Mouse (Mus musculus): Measurements from ENCODE around the gene Krtap19-5. TPM values are rescaled to one million over a fixed set of nuclear protein-coding genes. Genes with fewer than 3 reads are reported as not detected.

Gene Krtap19-5
- polyA plus RNA-seq, 1 experiment from 2014 or later, result not detected

GRCm38 (mm10) chr16:88847363-88847762 is 48.9 kb downstream of the Krtap19-5 start:
- Histone ChIP-seq H3K36me3 (no peaks in the 10 kb centered on the region), H3K4me2 (no peak overlapping the region), H3K27ac (no peak overlapping the region), H3K9ac (no peak overlapping the region), H3K27me3 (no peaks in the 10 kb centered on the region), H3K9me3 (no peaks in the 10 kb centered on the region), H3K4me3 (no peak overlapping the region), H3K4me1 (no peaks in the 10 kb centered on the region)
- no peak for ATAC-seq (ENCODE audit: insufficient number of reproducible peaks, insufficient read depth, low FRiP score, low TSS enrichment, low read depth)
- WGBS, result 94% methylated on average over 1 of the region's 1 CpGs

Other genes with a start within 250 kb of the Krtap19-5 start
- not detected in 2 replicates for gene Krtap26-1, start 248.7 kb downstream of the Krtap19-5 start, polyA plus RNA-seq (2015; fragmentation: Nextera tagmentation; extraction: Ambion mirVana)
- gene Krtap27-1, start 224.8 kb downstream of the Krtap19-5 start, polyA plus RNA-seq (2015; fragmentation: Nextera tagmentation; extraction: Ambion mirVana), result not detected in 2 replicates
- gene 2310061N02Rik, start 188.5 kb downstream of the Krtap19-5 start, polyA plus RNA-seq (2015; fragmentation: Nextera tagmentation; extraction: Ambion mirVana), result not detected in 2 replicates
- not detected in 2 replicates for gene Krtap13-1, start 167.6 kb downstream of the Krtap19-5 start, polyA plus RNA-seq (2015; fragmentation: Nextera tagmentation; extraction: Ambion mirVana)
- gene Krtap13, start 144.8 kb downstream of the Krtap19-5 start, polyA plus RNA-seq (2015; fragmentation: Nextera tagmentation; extraction: Ambion mirVana), result not detected in 2 replicates
- gene 2310034C09Rik, start 137.6 kb downstream of the Krtap19-5 start, polyA plus RNA-seq (2015; fragmentation: Nextera tagmentation; extraction: Ambion mirVana), result not detected in 2 replicates
- not detected in 2 replicates for gene 2310057N15Rik, start 122.3 kb downstream of the Krtap19-5 start, polyA plus RNA-seq (2015; fragmentation: Nextera tagmentation; extraction: Ambion mirVana)
- gene Gm5965, start 118.6 kb downstream of the Krtap19-5 start, polyA plus RNA-seq (2015; fragmentation: Nextera tagmentation; extraction: Ambion mirVana), result not detected in 2 replicates
- gene Gm20741, start 84.2 kb downstream of the Krtap19-5 start, polyA plus RNA-seq (2015; fragmentation: Nextera tagmentation; extraction: Ambion mirVana), result not detected in 2 replicates
- not detected in 2 replicates for gene Krtap15, start 76.2 kb downstream of the Krtap19-5 start, polyA plus RNA-seq (2015; fragmentation: Nextera tagmentation; extraction: Ambion mirVana)
- not detected in 2 replicates for gene Krtap14, start 70.3 kb downstream of the Krtap19-5 start, polyA plus RNA-seq (2015; fragmentation: Nextera tagmentation; extraction: Ambion mirVana)
- not detected in 2 replicates for gene Krtap19-1, start 27.0 kb downstream of the Krtap19-5 start, polyA plus RNA-seq (2015; fragmentation: Nextera tagmentation; extraction: Ambion mirVana)
- not detected in 2 replicates for gene Krtap19-2, start 22.2 kb downstream of the Krtap19-5 start, polyA plus RNA-seq (2015; fragmentation: Nextera tagmentation; extraction: Ambion mirVana)
- not detected in 2 replicates for gene Krtap19-3, start 18.4 kb downstream of the Krtap19-5 start, polyA plus RNA-seq (2015; fragmentation: Nextera tagmentation; extraction: Ambion mirVana)
- gene Krtap19-4, start 11.4 kb downstream of the Krtap19-5 start, polyA plus RNA-seq (2015; fragmentation: Nextera tagmentation; extraction: Ambion mirVana), result not detected in 2 replicates
- gene Krtap19-9b, start 35.8 kb upstream of the Krtap19-5 start, polyA plus RNA-seq (2015; fragmentation: Nextera tagmentation; extraction: Ambion mirVana), result not detected in 2 replicates
- not detected in 2 replicates for gene Krtap16-3, start 66.4 kb upstream of the Krtap19-5 start, polyA plus RNA-seq (2015; fragmentation: Nextera tagmentation; extraction: Ambion mirVana)
- gene Krtap22-2, start 114.3 kb upstream of the Krtap19-5 start, polyA plus RNA-seq (2015; fragmentation: Nextera tagmentation; extraction: Ambion mirVana), result not detected in 2 replicates
- gene Gm10229, start 118.8 kb upstream of the Krtap19-5 start, polyA plus RNA-seq (2015; fragmentation: Nextera tagmentation; extraction: Ambion mirVana), result not detected in 2 replicates
- not detected in 2 replicates for gene Krtap6-1, start 135.2 kb upstream of the Krtap19-5 start, polyA plus RNA-seq (2015; fragmentation: Nextera tagmentation; extraction: Ambion mirVana)
- not detected in 2 replicates for gene Gm10228, start 145.0 kb upstream of the Krtap19-5 start, polyA plus RNA-seq (2015; fragmentation: Nextera tagmentation; extraction: Ambion mirVana)
- gene Krtap6-5, start 151.4 kb upstream of the Krtap19-5 start, polyA plus RNA-seq (2015; fragmentation: Nextera tagmentation; extraction: Ambion mirVana), result not detected in 2 replicates
- gene 1110025L11Rik, start 167.5 kb upstream of the Krtap19-5 start, polyA plus RNA-seq (2015; fragmentation: Nextera tagmentation; extraction: Ambion mirVana), result not detected in 2 replicates
- gene Krtap6-3, start 187.6 kb upstream of the Krtap19-5 start, polyA plus RNA-seq (2015; fragmentation: Nextera tagmentation; extraction: Ambion mirVana), result not detected in 2 replicates
- gene Gm6358, start 244.4 kb upstream of the Krtap19-5 start, polyA plus RNA-seq (2015; fragmentation: Nextera tagmentation; extraction: Ambion mirVana), result not detected in 2 replicates